In the genomic region with DNA sequence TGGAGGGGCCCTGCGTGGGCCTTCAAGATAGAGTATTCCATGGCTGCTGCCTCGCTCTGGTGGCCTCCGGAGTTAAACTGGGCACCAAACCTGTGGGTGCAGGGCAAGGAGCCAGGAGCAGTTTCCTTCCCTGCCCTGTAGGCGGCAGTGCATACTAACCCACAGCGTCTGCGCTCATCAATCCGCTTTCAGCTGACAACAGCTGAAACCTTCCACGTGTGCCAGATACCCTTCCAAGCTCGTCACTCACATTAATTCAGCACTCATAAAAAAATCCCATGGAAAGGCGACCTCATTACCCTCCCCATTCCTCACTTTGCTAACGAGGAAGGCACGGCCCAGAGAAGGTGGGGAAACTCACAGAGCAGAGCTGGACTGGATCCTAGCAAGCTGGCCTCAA, we compare ENCODE assay signal across 8 mouse cellular contexts. TPM values are rescaled to one million over a fixed set of nuclear protein-coding genes. Genes with fewer than 3 reads are reported as not detected.
DNase-seq lines count a peak whose midpoint lies in the region; ATAC-seq and TF ChIP-seq lines count a peak whose summit lies in the region.

No protein-coding gene starts in this region.

- no peaks in the 10 kb centered on the region for H3K27me3 ChIP-seq in kidney, embryonic 15.5 days
- H3K27me3 ChIP-seq in forebrain, embryonic 12.5 days: peaks cover 8% of the 10 kb centered on the region; the same call in 1 of the 2 replicates
- no peaks in the 10 kb centered on the region for H3K27me3 ChIP-seq in hindbrain, embryonic 15.5 days
- H3K27me3 ChIP-seq in spleen, adult 2 months (ENCODE audit: control insufficient read depth, insufficient read depth, low read length): no peaks in the 10 kb centered on the region; the same call in 1 of the 2 replicates

- H3K4me1 ChIP-seq in kidney, embryonic 15.5 days: peaks cover 40% of the 10 kb centered on the region
- peaks cover 8% of the 10 kb centered on the region for H3K4me1 ChIP-seq in forebrain, embryonic 12.5 days
- H3K4me1 ChIP-seq in hindbrain, embryonic 15.5 days (replicated peaks): peaks cover 11% of the 10 kb centered on the region; the same call in 1 of the 2 replicates
- no peaks in the 10 kb centered on the region for H3K4me1 ChIP-seq in spleen, adult 2 months (ENCODE audit: control insufficient read depth, insufficient read depth, insufficient read length)

- H3K9me3 ChIP-seq in kidney, embryonic 15.5 days (replicated peaks): no peaks in the 10 kb centered on the region
- H3K9me3 ChIP-seq in forebrain, embryonic 12.5 days: no peaks in the 10 kb centered on the region
- H3K9me3 ChIP-seq in hindbrain, embryonic 15.5 days: no peaks in the 10 kb centered on the region

- no peak overlapping the region for H3K4me2 ChIP-seq in kidney, embryonic 15.5 days
- H3K4me2 ChIP-seq in forebrain, embryonic 12.5 days: no peak overlapping the region
- no peak overlapping the region for H3K4me2 ChIP-seq in hindbrain, embryonic 15.5 days

- TF ChIP-seq CTCF in spleen, adult 2 months (IDR thresholded peaks at IDR 0.05; ENCODE audit: extremely low read depth, insufficient read depth, insufficient read length, insufficient replicate concordance): peak; percentile 86; the same call in 1 of the 2 replicates

- H3K27ac ChIP-seq in kidney, embryonic 15.5 days: no peak overlapping the region
- H3K27ac ChIP-seq in forebrain, embryonic 12.5 days: no peak overlapping the region
- no peak overlapping the region for H3K27ac ChIP-seq in hindbrain, embryonic 15.5 days (replicated peaks)
- no peak overlapping the region for H3K27ac ChIP-seq in spleen, adult 2 months (ENCODE audit: insufficient read depth, low read length)

- no peak for ATAC-seq in kidney, embryonic 15.5 days (replicated peaks; ENCODE audit: low FRiP score)
- ATAC-seq in forebrain, embryonic 12.5 days (ENCODE audit: low FRiP score): peak; percentile 49; the same call in 1 of the 2 replicates
- ATAC-seq in hindbrain, embryonic 15.5 days (ENCODE audit: low FRiP score, low read depth): 0 out of 2 replicates have a peak, but pooled peaks have one; percentile 14
- ATAC-seq in megakaryocyte-erythroid progenitor cell, adult 5-6 weeks (replicated peaks; ENCODE audit: low FRiP score, low TSS enrichment, poor library complexity, severe bottlenecking): peak; percentile 76

- no peak for TF ChIP-seq POLR2A in spleen, adult 2 months (IDR thresholded peaks at IDR 0.05; ENCODE audit: low read depth, low read length)

- WGBS in kidney, embryonic 15.5 days: 6% methylated on average over 12 of the region's 12 CpGs
- WGBS in forebrain, embryonic 12.5 days: 10% methylated on average over 12 of the region's 12 CpGs
- 11% methylated on average over 12 of the region's 12 CpGs for WGBS in hindbrain, embryonic 15.5 days
- WGBS in spleen, adult 2 months: 7% methylated on average over 12 of the region's 12 CpGs

- peak; percentile 61 for DNase-seq in kidney, adult 11 months
- peak; percentile 88 for DNase-seq in brain, adult 2 months (ENCODE audit: low read depth, low spot score)
- peak; percentile 61 to 88 for DNase-seq in layer of hippocampus, postnatal 25 days (ENCODE audit: extremely low spot score in 1 of 2, low spot score in 1 of 2)
- peak; percentile 17 to 55 for DNase-seq in spleen, adult 2 months (ENCODE audit: low read depth in 1 of 2, low spot score in 2 of 2)

- no peaks in the 10 kb centered on the region for H3K36me3 ChIP-seq in kidney, embryonic 15.5 days
- H3K36me3 ChIP-seq in forebrain, embryonic 12.5 days (replicated peaks): no peaks in the 10 kb centered on the region; the same call in 1 of the 2 replicates
- no peaks in the 10 kb centered on the region for H3K36me3 ChIP-seq in hindbrain, embryonic 15.5 days
- no peaks in the 10 kb centered on the region for H3K36me3 ChIP-seq in spleen, adult 2 months (ENCODE audit: control insufficient read depth, insufficient read depth, low read length)

- no peak overlapping the region for H3K4me3 ChIP-seq in kidney, embryonic 15.5 days (replicated peaks)
- no peak overlapping the region for H3K4me3 ChIP-seq in forebrain, embryonic 12.5 days (replicated peaks)
- no peak overlapping the region for H3K4me3 ChIP-seq in hindbrain, embryonic 15.5 days
- no peak overlapping the region for H3K4me3 ChIP-seq in spleen, adult 2 months (ENCODE audit: extremely low read depth, insufficient read depth, insufficient read length)

- no peak overlapping the region for H3K9ac ChIP-seq in kidney, embryonic 15.5 days
- no peak overlapping the region for H3K9ac ChIP-seq in forebrain, embryonic 12.5 days
- no peak overlapping the region for H3K9ac ChIP-seq in hindbrain, embryonic 15.5 days

RNA-seq across cellular contexts. Expression of a gene that starts 21.2 kb away (rescaled TPM):
- polyA plus RNA-seq in kidney, embryonic 15.5 days (2015; fragmentation: Nextera tagmentation; extraction: Ambion mirVana): 6.2 and 7.7 TPM in 2 replicates
- 3.3 and 3.4 TPM in 2 replicates for polyA plus RNA-seq in forebrain, embryonic 12.5 days (2016; fragmentation: Nextera tagmentation; extraction: Ambion mirVana)
- polyA plus RNA-seq in hindbrain, embryonic 15.5 days (2015; fragmentation: Nextera tagmentation; extraction: Ambion mirVana): 1.8 and 2.4 TPM in 2 replicates
- total RNA-seq in layer of hippocampus, postnatal 25 days (2021): 1 to 10 TPM; 3.7 to 4.2 TPM
- total RNA-seq in megakaryocyte-erythroid progenitor cell, adult 5-6 weeks (2014; fragmentation: Nextera tagmentation): not detected in 2 replicates
- not detected in 2 replicates for total RNA-seq in megakaryocyte-erythroid progenitor cell, adult 5-6 weeks (2017)
- 0.58 and 0.62 TPM in 2 replicates for polyA plus RNA-seq in spleen, adult 2 months (2012; rRNA removed)

RNA-seq across cellular contexts. Expression of a gene that starts 50.0 kb away (rescaled TPM):
- polyA plus RNA-seq in kidney, embryonic 15.5 days (2015; fragmentation: Nextera tagmentation; extraction: Ambion mirVana): 0.08 and 0.17 TPM in 2 replicates
- not detected in 2 replicates for polyA plus RNA-seq in forebrain, embryonic 12.5 days (2016; fragmentation: Nextera tagmentation; extraction: Ambion mirVana)
- not detected in 2 replicates for polyA plus RNA-seq in hindbrain, embryonic 15.5 days (2015; fragmentation: Nextera tagmentation; extraction: Ambion mirVana)
- total RNA-seq in layer of hippocampus, postnatal 25 days (2021): not detected
- not detected in 2 replicates for total RNA-seq in megakaryocyte-erythroid progenitor cell, adult 5-6 weeks (2014; fragmentation: Nextera tagmentation)
- 0.50 TPM in 1 of 2 replicates, not detected in the other for total RNA-seq in megakaryocyte-erythroid progenitor cell, adult 5-6 weeks (2017)
- polyA plus RNA-seq in spleen, adult 2 months (2012; rRNA removed): 0.07 TPM in 1 of 2 replicates, not detected in the other

Comparison
In these comparisons a context has a peak if more than half of its experiments do, and no peak if none do; other contexts are left out.
1. DNase-seq: peak in every context shown above with its lines; median percentile 88 in brain, adult 2 months; 74 in layer of hippocampus, postnatal 25 days; 61 in kidney, adult 11 months; 36 in spleen, adult 2 months.